In genomic region chr17:87875346-87875920, GRCm38 (mm10) we compare ENCODE assay signal across 25 mouse cellular contexts. TPM values are rescaled to one million over a fixed set of nuclear protein-coding genes. Genes with fewer than 3 reads are reported as not detected.
DNase-seq lines count a peak whose midpoint lies in the region; ATAC-seq and TF ChIP-seq lines count a peak whose summit lies in the region.
"Had no signal": no experiment of that assay in that cellular context is flagged by ENCODE, and none has a peak within 500 bp of the region (broad histone marks: within the 10 kb centered on the region; RNA-seq: fewer than 3 reads in every experiment).

No protein-coding gene starts in this region.

- TF ChIP-seq POLR2A in MEL (IDR thresholded peaks at IDR 0.05; ENCODE audit: control insufficient read depth in 1 of 2, insufficient read depth in 1 of 2, low read depth in 1 of 2, low read length in 2 of 2, poor library complexity in 1 of 2) = no peak

- H3K36me3 ChIP-seq in midbrain, embryonic 11.5 days (ENCODE audit: control insufficient read depth, insufficient read depth, low read length) = no peaks in the 10 kb centered on the region
- no peaks in the 10 kb centered on the region for H3K36me3 ChIP-seq in midbrain, embryonic 15.5 days (replicated peaks)
- H3K36me3 ChIP-seq in MEL (ENCODE audit: control insufficient read depth in 1 of 2, insufficient read depth in 2 of 2, low read length in 2 of 2) = no peaks in the 10 kb centered on the region
- H3K36me3 ChIP-seq: embryonic facial prominence, embryonic 12.5 days; forebrain, embryonic 12.5 days; heart, embryonic 12.5 days; hindbrain, embryonic 10.5 days had no signal

- TF ChIP-seq RAD21 in MEL (IDR thresholded peaks at IDR 0.05; ENCODE audit: low read depth, low read length) = no peak

- H3K27me3 ChIP-seq in midbrain, embryonic 11.5 days (ENCODE audit: control insufficient read depth, insufficient read depth, low read length) = no peaks in the 10 kb centered on the region; the same call in 1 of the 2 replicates
- no peaks in the 10 kb centered on the region for H3K27me3 ChIP-seq in midbrain, embryonic 15.5 days (replicated peaks)
- H3K27me3 ChIP-seq in MEL (ENCODE audit: control insufficient read depth in 1 of 2, insufficient read depth in 2 of 2, low read length in 2 of 2) = no peaks in the 10 kb centered on the region
- H3K27me3 ChIP-seq: embryonic facial prominence, embryonic 12.5 days; Patski had no signal

- H3K9me3 ChIP-seq in midbrain, embryonic 11.5 days (ENCODE audit: control insufficient read depth, low read length) = no peaks in the 10 kb centered on the region
- no peaks in the 10 kb centered on the region for H3K9me3 ChIP-seq in midbrain, embryonic 15.5 days
- no peaks in the 10 kb centered on the region for H3K9me3 ChIP-seq in MEL (replicated peaks; ENCODE audit: insufficient read depth, low read length)
- H3K9me3 ChIP-seq: embryonic facial prominence, embryonic 12.5 days; forebrain, embryonic 12.5 days; heart, embryonic 12.5 days; hindbrain, embryonic 10.5 days had no signal

- peaks cover 32% of the 10 kb centered on the region for H3K4me1 ChIP-seq in midbrain, embryonic 11.5 days (ENCODE audit: control insufficient read depth, insufficient read depth, low read length)
- peaks cover 21% of the 10 kb centered on the region for H3K4me1 ChIP-seq in midbrain, embryonic 15.5 days
- H3K4me1 ChIP-seq in MEL (ENCODE audit: control insufficient read depth in 1 of 2, insufficient read depth in 2 of 2, low read length in 2 of 2) = no peaks in the 10 kb centered on the region

- no peak for ATAC-seq in midbrain, embryonic 11.5 days (ENCODE audit: low FRiP score)
- ATAC-seq in midbrain, embryonic 15.5 days (replicated peaks) = no peak
- ATAC-seq: activated CD4-positive, CD25-positive, alpha-beta regulatory T cell, adult 4 months; forebrain, postnatal 0 days had no signal

- no peak overlapping the region for H3K4me2 ChIP-seq in midbrain, embryonic 11.5 days
- H3K4me2 ChIP-seq in midbrain, embryonic 15.5 days = no peak overlapping the region
- H3K4me2 ChIP-seq: embryonic facial prominence, embryonic 12.5 days; forebrain, embryonic 12.5 days; heart, embryonic 12.5 days; hindbrain, embryonic 14.5 days had no signal

- no peak for TF ChIP-seq EP300 in MEL (IDR thresholded peaks at IDR 0.05; ENCODE audit: low read depth in 1 of 2, low read length in 2 of 2)

- no peak for TF ChIP-seq CTCF in layer of hippocampus, adult 2 months (conservative IDR thresholded peaks at IDR 0.05)
- TF ChIP-seq CTCF in MEL (IDR thresholded peaks at IDR 0.05 in 2 of 3, conservative IDR thresholded peaks at IDR 0.05 in 1 of 3; ENCODE audit: control insufficient read depth in 1 of 3, insufficient read depth in 1 of 3, low read depth in 2 of 3, low read length in 3 of 3, poor library complexity in 1 of 3, severe bottlenecking in 1 of 3) = no peak

- 0 out of 2 replicates have a peak overlapping the region, but pooled peaks have one; percentile 10 for H3K27ac ChIP-seq in layer of hippocampus, adult 2 months
- no peak overlapping the region for H3K27ac ChIP-seq in midbrain, embryonic 11.5 days (ENCODE audit: low read depth, low read length)
- no peak overlapping the region for H3K27ac ChIP-seq in midbrain, embryonic 15.5 days
- H3K27ac ChIP-seq in MEL (ENCODE audit: control insufficient read depth, low read depth, low read length) = no peak overlapping the region
- H3K27ac ChIP-seq: embryonic facial prominence, embryonic 12.5 days; forebrain, embryonic 12.5 days; hindbrain, embryonic 10.5 days; hindbrain, embryonic 14.5 days had no signal

- no peak overlapping the region for H3K4me3 ChIP-seq in layer of hippocampus, adult 2 months
- H3K4me3 ChIP-seq in midbrain, embryonic 11.5 days (ENCODE audit: low read depth, low read length) = no peak overlapping the region
- H3K4me3 ChIP-seq in midbrain, embryonic 15.5 days = no peak overlapping the region
- peak overlapping the region; percentile 17 to 53; a peak in 3 of 4 replicates for H3K4me3 ChIP-seq in MEL (ENCODE audit: control insufficient read depth in 1 of 2, insufficient read depth in 1 of 2, low read depth in 2 of 2, low read length in 2 of 2)
- H3K4me3 ChIP-seq: embryonic facial prominence, embryonic 12.5 days; forebrain, embryonic 12.5 days; heart, embryonic 12.5 days; hindbrain, embryonic 10.5 days had no signal

- WGBS in midbrain, embryonic 11.5 days = 90% methylated on average over 8 of the region's 8 CpGs
- 84% methylated on average over 8 of the region's 8 CpGs for WGBS in midbrain, embryonic 15.5 days

- no peak overlapping the region for H3K9ac ChIP-seq in midbrain, embryonic 11.5 days (ENCODE audit: low read length)
- no peak overlapping the region for H3K9ac ChIP-seq in midbrain, embryonic 15.5 days
- no peak overlapping the region for H3K9ac ChIP-seq in MEL (ENCODE audit: control insufficient read depth, low read depth, low read length, poor library complexity, severe bottlenecking)
- H3K9ac ChIP-seq: embryonic facial prominence, embryonic 12.5 days; forebrain, embryonic 12.5 days; forebrain, postnatal 0 days; heart, embryonic 12.5 days; hindbrain, embryonic 14.5 days had no signal

- peak; percentile 36 for DNase-seq in cerebellum, adult 9-10 months
- no peak for DNase-seq in cerebellum, postnatal 25 days
- no peak for DNase-seq in layer of hippocampus, adult 2 months (ENCODE audit: low spot score in 2 of 2)
- DNase-seq in layer of hippocampus, adult 11-12 months (ENCODE audit: low spot score) = no peak
- peak; percentile 45 for DNase-seq in midbrain, embryonic 11.5 days (ENCODE audit: low spot score, missing footprints)
- no peak for DNase-seq in MEL (ENCODE audit: low read depth, low spot score)
- DNase-seq in lung, postnatal 10 days = no peak
- DNase-seq: forebrain, postnatal 0 days; gastrocnemius, postnatal 25 days had no signal

- no peaks in the 10 kb centered on the region for H3K79me2 ChIP-seq in MEL (ENCODE audit: control insufficient read depth, insufficient read depth, low read length, poor library complexity)

TF ChIP-seq in MEL, 35 proteins besides CTCF, POLR2A, EP300 and RAD21:
- TF ChIP-seq SIN3A (IDR thresholded peaks at IDR 0.05; ENCODE audit: low read length) (no peak), MYB (IDR thresholded peaks at IDR 0.05; ENCODE audit: low read depth, low read length) (no peak), MAX (IDR thresholded peaks at IDR 0.05; ENCODE audit: low read length) (no peak), CHD2 (IDR thresholded peaks at IDR 0.05; ENCODE audit: low read length) (no peak), GATA1 (IDR thresholded peaks at IDR 0.05; ENCODE audit: low read depth, low read length) (no peak), POLR2AphosphoS2 (IDR thresholded peaks at IDR 0.05; ENCODE audit: low read length) (no peak), POLR2AphosphoS5 (IDR thresholded peaks at IDR 0.05; ENCODE audit: borderline replicate concordance, low read depth, low read length) (no peak), NELFE (IDR thresholded peaks at IDR 0.05; ENCODE audit: low read depth, low read length) (no peak), UBTF (IDR thresholded peaks at IDR 0.05; ENCODE audit: borderline replicate concordance, insufficient read depth, low read depth, low read length) (no peak), NRF1 (IDR thresholded peaks at IDR 0.05; ENCODE audit: insufficient read depth, low read depth, low read length, poor library complexity, severe bottlenecking) (no peak), ELF1 (IDR thresholded peaks at IDR 0.05; ENCODE audit: low read depth, low read length) (no peak), MEF2A (IDR thresholded peaks at IDR 0.05; ENCODE audit: extremely low read depth, insufficient replicate concordance, low read depth, low read length, poor library complexity, severe bottlenecking) (no peak), TAL1 (IDR thresholded peaks at IDR 0.05; ENCODE audit: low read length) (no peak), ETS1 (IDR thresholded peaks at IDR 0.05; ENCODE audit: low read depth, low read length) (no peak), BHLHE40 (IDR thresholded peaks at IDR 0.05; ENCODE audit: borderline replicate concordance, low read depth, low read length) (no peak), MAZ (IDR thresholded peaks at IDR 0.05; ENCODE audit: low read depth, low read length) (no peak), GABPA (IDR thresholded peaks at IDR 0.05; ENCODE audit: low read depth, low read length) (no peak), TBP (IDR thresholded peaks at IDR 0.05; ENCODE audit: low read depth, low read length) (no peak), HCFC1 (IDR thresholded peaks at IDR 0.05; ENCODE audit: low read depth, low read length) (no peak)

RNA-seq across cellular contexts. Expression of gene Rpl36-ps4, which starts 45.3 kb away (rescaled TPM):
- total RNA-seq in layer of hippocampus, adult 2 months (2021) = not detected
- polyA plus RNA-seq in midbrain, embryonic 11.5 days (2014; fragmentation: Nextera tagmentation; extraction: Ambion mirVana) = not detected in 2 replicates
- polyA plus RNA-seq in midbrain, embryonic 15.5 days (2015; fragmentation: Nextera tagmentation; extraction: Ambion mirVana) = not detected in 2 replicates
- total RNA-seq in MEL (2012; rRNA removed) = not detected in 2 replicates
- polyA plus RNA-seq in MEL (2012; ENCODE audit: insufficient read depth in 1 of 2, insufficient read length in 2 of 2, low read depth in 1 of 2, low replicate concordance in 2 of 2, missing spikeins in 1 of 2) = not detected
- total RNA-seq: adrenal gland, adult 18-20 months; adrenal gland, postnatal 14 days; forebrain, postnatal 0 days; gastrocnemius, adult 18-20 months; gastrocnemius, postnatal 25 days; granulocyte monocyte progenitor cell, adult 5-6 weeks; heart, postnatal 25 days had no signal
- polyA plus RNA-seq: activated CD4-positive, CD25-positive, alpha-beta regulatory T cell, adult 4 months; C2C12; cortical plate, adult 2 months; embryonic facial prominence, embryonic 12.5 days; forebrain, embryonic 12.5 days; forebrain, postnatal 0 days; heart, embryonic 12.5 days; heart, embryonic 16.5 days; hindbrain, embryonic 10.5 days; hindbrain, embryonic 14.5 days; Patski had no signal

Comparison
In these comparisons a context has a peak if more than half of its experiments do, and no peak if none do; other contexts are left out.
1. DNase-seq: peak in cerebellum, adult 9-10 months (single experiment) and midbrain, embryonic 11.5 days (single experiment); none in cerebellum, postnatal 25 days (0 of 2), layer of hippocampus, adult 2 months (0 of 2), layer of hippocampus, adult 11-12 months (single experiment), MEL (single experiment) and lung, postnatal 10 days (single experiment).
2. H3K4me3 ChIP-seq: peak in MEL (2 of 2); none in layer of hippocampus, adult 2 months (single experiment), midbrain, embryonic 11.5 days (single experiment) and midbrain, embryonic 15.5 days (single experiment).